Mouse (Mus musculus) forebrain, embryonic 16.5 days (tissue): ENCODE results near the gene Tenm2. TPM values are rescaled to one million over a fixed set of nuclear protein-coding genes. Genes with fewer than 3 reads are reported as not detected.

Source experiments
- ATAC-seq: fragments of 200-750 bp; cut with Nextera tagmentation; 2 replicates; pipeline ENCODE4 v1.8.0; 2017; ENCODE audit warnings: mild to moderate bottlenecking, moderate library complexity
- H3K27ac ChIP-seq: fragments of 300-500 bp; sonication (generic); 2 replicates; pipeline ENCODE4 v1.5.1; 2014; ENCODE audit warnings: low read length, control low read depth
- H3K27me3 ChIP-seq: fragments of 300-500 bp; sonication (generic); replicated peaks from 2 replicates; pipeline ENCODE4 v1.6.1; 2014; ENCODE audit warnings: low read length; ENCODE audit not compliant: control insufficient read depth, insufficient read depth
- H3K36me3 ChIP-seq: fragments of 300-500 bp; sonication (generic); 2 replicates; pipeline ENCODE4 v1.6.1; 2014; ENCODE audit not compliant: control insufficient read depth, insufficient read depth
- H3K4me1 ChIP-seq: fragments of 300-500 bp; sonication (generic); replicated peaks from 2 replicates; pipeline ENCODE4 v1.6.1; 2014; ENCODE audit warnings: low read length; ENCODE audit not compliant: control insufficient read depth, insufficient read depth
- H3K4me2 ChIP-seq: fragments of 300-500 bp; sonication (generic); 2 replicates; pipeline ENCODE4 v1.6.1; 2014; ENCODE audit warnings: mild to moderate bottlenecking, low read length, control low read depth
- H3K4me3 ChIP-seq: fragments of 300-500 bp; sonication (generic); replicated peaks from 2 replicates; pipeline ENCODE4 v1.5.1; 2014; ENCODE audit warnings: mild to moderate bottlenecking, low read length, control low read depth
- H3K9ac ChIP-seq: fragments of 300-500 bp; sonication (generic); replicated peaks from 2 replicates; pipeline ENCODE4 v1.6.1; 2014; ENCODE audit warnings: low read depth, low read length, control low read depth
- H3K9me3 ChIP-seq: fragments of 300-500 bp; sonication (generic); 2 replicates; pipeline ENCODE4 v1.6.1; 2016; ENCODE audit warnings: low read length; ENCODE audit not compliant: control insufficient read depth
- WGBS: fragments of 180-500 bp; shearing (Covaris S2); extraction: QIAGEN DNeasy Blood & Tissue Kit; methylation state at CpG from one replicate; pipeline ENCODE4 v1.1.7; 2014; 5-methylcytosine and 5-hydroxymethylcytosine counted together
- polyA plus RNA-seq: library from polyadenylated mRNA; unstranded; fragments of >200 nt; fragmentation: Nextera tagmentation; extraction: Ambion mirVana; gene quantifications from 2 replicates; pipeline ENCODE4 v1.2.1, GENCODE M21; 2015

Tenm2 gene
- polyA plus RNA-seq, 1 experiment from 2014 or later = 58.7 TPM

DNA sequence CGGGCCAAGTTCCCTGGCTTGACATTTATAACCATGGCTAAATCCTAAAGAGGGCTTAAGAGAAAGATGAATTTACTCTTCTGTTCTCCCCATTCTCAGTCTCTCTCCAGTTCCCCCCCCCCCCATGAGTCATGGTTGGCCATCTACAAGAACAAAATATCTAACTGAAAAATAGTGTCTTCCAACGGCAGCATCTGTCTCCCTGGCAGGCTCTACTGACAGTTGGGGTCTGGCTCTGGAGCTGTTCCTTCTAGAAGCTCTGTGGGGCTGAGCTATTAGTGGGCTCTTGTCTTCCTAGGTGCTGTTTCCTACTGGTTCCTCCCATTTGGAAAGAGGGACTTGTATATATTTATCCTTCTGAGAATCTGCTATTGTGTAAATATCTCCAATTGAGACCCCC lies 13.7 kb downstream of the Tenm2 start:
- Histone ChIP-seq H3K9me3 (no peaks in the 10 kb centered on the region), H3K4me1 (no peaks in the 10 kb centered on the region), H3K36me3 (no peaks in the 10 kb centered on the region), H3K27ac (no peak overlapping the region), H3K4me3 (no peak overlapping the region), H3K27me3 (no peaks in the 10 kb centered on the region), H3K9ac (no peak overlapping the region), H3K4me2 (no peak overlapping the region)
- ATAC-seq = no peak
- WGBS = 90% methylated on average over 2 of the region's 2 CpGs

DNA sequence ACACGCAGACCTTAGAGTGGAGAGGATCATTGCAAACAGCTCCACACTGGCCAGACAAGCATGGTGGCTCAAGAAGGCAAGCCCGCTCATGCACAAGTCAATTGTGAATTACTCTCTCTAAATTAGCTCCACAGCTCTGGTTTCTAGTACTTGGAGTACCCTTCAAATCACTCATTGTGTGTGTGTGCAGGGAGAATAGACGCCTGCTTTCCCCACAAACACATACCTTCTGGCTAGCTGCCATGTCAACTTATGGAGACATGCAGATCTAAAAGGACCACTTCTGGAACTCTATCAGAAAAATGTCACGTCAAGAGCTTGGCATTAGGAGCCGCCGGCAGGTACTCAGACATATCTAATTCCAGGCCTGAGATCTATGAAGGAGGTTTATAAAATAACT lies 14.8 kb downstream of the Tenm2 start:
- 59% methylated on average over 6 of the region's 6 CpGs for WGBS
- Histone ChIP-seq H3K9me3 (no peaks in the 10 kb centered on the region), H3K27ac (no peak overlapping the region), H3K27me3 (no peaks in the 10 kb centered on the region), H3K36me3 (no peaks in the 10 kb centered on the region), H3K9ac (no peak overlapping the region), H3K4me3 (no peak overlapping the region), H3K4me1 (no peaks in the 10 kb centered on the region), H3K4me2 (no peak overlapping the region)
- ATAC-seq = no peak

GRCm38 (mm10) chr11:37186132-37186531 lies 49.6 kb downstream of the Tenm2 start:
- ATAC-seq = peak; percentile 57; the same call in 1 of the 2 replicates
- H3K4me1 ChIP-seq = peaks cover 4% of the 10 kb centered on the region; the same call in 1 of the 2 replicates

GRCm38 (mm10) chr11:37177426-37177825 lies 58.3 kb downstream of the Tenm2 start:
- Histone ChIP-seq H3K4me3 (no peak overlapping the region), H3K4me1 (no peaks in the 10 kb centered on the region), H3K36me3 (no peaks in the 10 kb centered on the region), H3K27ac (no peak overlapping the region), H3K9ac (no peak overlapping the region), H3K9me3 (no peaks in the 10 kb centered on the region), H3K27me3 (no peaks in the 10 kb centered on the region), H3K4me2 (no peak overlapping the region)
- no peak for ATAC-seq
- WGBS = 91% methylated on average over 6 of the region's 6 CpGs

More at GRCm38 (mm10) chr11:37186132-37186531, 49.6 kb downstream of the Tenm2 start:
- Histone ChIP-seq H3K9me3 (no peaks in the 10 kb centered on the region), H3K4me3 (no peak overlapping the region), H3K27ac (no peak overlapping the region), H3K36me3 (no peaks in the 10 kb centered on the region), H3K27me3 (no peaks in the 10 kb centered on the region), H3K9ac (no peak overlapping the region), H3K4me2 (no peak overlapping the region)
- 13% methylated on average over 3 of the region's 3 CpGs for WGBS

GRCm38 (mm10) chr11:37153933-37154880 lies 81.6 kb downstream of the Tenm2 start:
- no peak overlapping the region for H3K9ac ChIP-seq
- peak; percentile 93 for ATAC-seq
- peak overlapping the region; percentile 92 for H3K27ac ChIP-seq
- no peaks in the 10 kb centered on the region for H3K9me3 ChIP-seq
- no peaks in the 10 kb centered on the region for H3K27me3 ChIP-seq
- H3K4me2 ChIP-seq = peak overlapping the region; percentile 12; the same call in 1 of the 2 replicates
- no peaks in the 10 kb centered on the region for H3K36me3 ChIP-seq
- no peak overlapping the region for H3K4me3 ChIP-seq
- 12% methylated on average over 13 of the region's 13 CpGs for WGBS
- peaks cover 7% of the 10 kb centered on the region; the same call in 1 of the 2 replicates for H3K4me1 ChIP-seq

DNA sequence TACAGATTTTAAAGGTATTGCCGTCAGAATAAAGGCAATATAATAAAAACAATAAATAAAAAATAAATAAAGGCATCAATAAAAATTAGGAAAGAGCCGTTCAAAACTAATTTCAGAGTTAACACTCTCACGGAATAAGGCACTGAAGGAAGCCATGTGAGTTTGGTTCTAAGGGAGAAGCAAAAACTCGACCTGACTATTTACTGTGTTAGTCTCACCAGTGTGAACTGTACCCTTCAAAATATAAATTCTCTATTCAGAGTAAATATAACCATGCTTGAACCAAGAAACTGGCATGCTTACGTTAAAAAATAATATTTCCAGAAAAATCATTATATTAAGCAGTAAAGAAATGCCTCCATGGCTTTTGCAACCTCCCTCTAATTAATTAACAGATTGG lies 82.4 kb downstream of the Tenm2 start:
- H3K4me1 ChIP-seq = peaks cover 7% of the 10 kb centered on the region; the same call in 1 of the 2 replicates
- peak; percentile 11; the same call in 1 of the 2 replicates for ATAC-seq
- no peaks in the 10 kb centered on the region for H3K36me3 ChIP-seq
- WGBS = 17% methylated on average over 5 of the region's 5 CpGs
- H3K27ac ChIP-seq = no peak overlapping the region
- no peaks in the 10 kb centered on the region for H3K27me3 ChIP-seq
- H3K4me3 ChIP-seq = no peak overlapping the region
- no peak overlapping the region for H3K9ac ChIP-seq
- H3K9me3 ChIP-seq = no peaks in the 10 kb centered on the region
- no peak overlapping the region for H3K4me2 ChIP-seq

DNA sequence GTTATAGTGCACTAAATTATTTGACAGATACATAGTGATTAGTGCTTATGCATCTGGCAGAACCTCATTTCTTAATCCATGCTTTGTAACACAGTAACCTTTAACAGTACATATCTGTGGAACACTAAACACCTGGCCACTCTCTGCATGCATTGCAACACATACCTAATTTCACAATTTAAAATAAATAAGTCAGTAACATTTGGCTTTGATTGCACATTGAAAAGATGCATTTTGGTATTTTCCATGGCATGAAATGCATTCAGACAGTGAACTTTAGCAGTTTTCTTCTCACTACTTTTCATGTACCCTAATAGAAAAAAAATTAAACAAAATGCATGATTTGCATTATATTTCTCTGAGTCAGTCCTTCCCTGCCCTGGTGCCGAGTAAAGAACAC lies 85.8 kb downstream of the Tenm2 start:
- no peaks in the 10 kb centered on the region for H3K36me3 ChIP-seq
- no peak overlapping the region for H3K9ac ChIP-seq
- H3K4me2 ChIP-seq = no peak overlapping the region
- H3K27ac ChIP-seq = no peak overlapping the region
- no peaks in the 10 kb centered on the region for H3K9me3 ChIP-seq
- 60% methylated on average over 1 of the region's 1 CpGs for WGBS
- H3K27me3 ChIP-seq = no peaks in the 10 kb centered on the region
- H3K4me3 ChIP-seq = no peak overlapping the region
- peaks cover 5% of the 10 kb centered on the region; the same call in 1 of the 2 replicates for H3K4me1 ChIP-seq
- ATAC-seq = no peak

DNA sequence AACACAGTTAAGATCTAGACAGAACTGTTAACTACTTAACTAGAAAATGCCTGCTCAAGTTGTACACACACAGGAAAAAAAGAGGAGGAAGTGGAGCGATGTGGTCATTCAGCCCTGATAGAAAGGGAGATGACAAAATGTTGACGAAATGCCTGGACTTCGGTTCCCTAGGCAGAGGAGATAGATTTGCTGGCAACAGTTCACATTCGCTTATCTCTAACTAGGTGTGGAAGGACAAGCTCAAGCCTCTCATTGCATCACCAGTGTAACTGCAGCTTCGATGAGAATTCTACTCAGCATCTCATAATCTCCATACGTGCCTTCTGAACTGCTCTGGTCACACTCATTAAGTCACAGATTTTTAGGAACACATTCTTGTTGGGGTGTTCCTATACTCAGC lies 91.8 kb downstream of the Tenm2 start:
- H3K4me1 ChIP-seq = 0 out of 2 replicates have a peak, but pooled peaks cover 10% of the 10 kb centered on the region
- peak overlapping the region; percentile 55 for H3K27ac ChIP-seq
- no peak overlapping the region for H3K9ac ChIP-seq
- peak; percentile 19; the same call in 1 of the 2 replicates for ATAC-seq
- no peaks in the 10 kb centered on the region for H3K27me3 ChIP-seq
- H3K36me3 ChIP-seq = no peaks in the 10 kb centered on the region
- 54% methylated on average over 6 of the region's 6 CpGs for WGBS
- H3K9me3 ChIP-seq = no peaks in the 10 kb centered on the region
- H3K4me3 ChIP-seq = no peak overlapping the region
- no peak overlapping the region for H3K4me2 ChIP-seq

DNA sequence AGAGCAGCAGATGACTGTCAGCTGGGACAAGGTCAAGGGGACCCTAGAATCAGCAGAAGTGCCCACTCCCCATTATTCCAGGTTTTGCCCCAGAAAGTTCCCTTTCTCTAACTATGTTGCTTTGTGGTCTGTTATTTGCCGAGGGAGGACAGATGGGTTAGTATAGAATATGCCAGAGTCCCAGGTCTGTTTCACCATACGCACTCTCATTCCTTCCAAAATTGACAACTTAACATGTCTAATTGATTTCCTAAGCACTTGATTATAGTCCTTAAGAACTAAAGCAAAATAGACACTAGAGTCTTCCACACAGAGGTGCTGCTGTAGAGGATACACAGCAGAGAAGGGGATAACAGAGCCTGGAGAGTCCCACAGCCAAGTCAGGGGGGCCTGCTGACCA lies 92.3 kb downstream of the Tenm2 start:
- H3K27ac ChIP-seq = peak overlapping the region; percentile 43
- peak; percentile 57 for ATAC-seq

More for the DNA sequence above, 92.3 kb downstream of the Tenm2 start:
- Histone ChIP-seq H3K36me3 (no peaks in the 10 kb centered on the region), H3K4me3 (no peak overlapping the region), H3K27me3 (no peaks in the 10 kb centered on the region), H3K9ac (no peak overlapping the region), H3K4me2 (no peak overlapping the region), H3K9me3 (no peaks in the 10 kb centered on the region), H3K4me1 (0 out of 2 replicates have a peak, but pooled peaks cover 10% of the 10 kb centered on the region)
- 54% methylated on average over 2 of the region's 2 CpGs for WGBS
